Mouse (Mus musculus) T-helper 17 cell (primary cell): ENCODE data around the gene Morn1.

ENCODE experiments used
- in situ Hi-C, 2 experiments: fragments of 300-600 bp; cut with MboI, MseI; formaldehyde crosslinking; loops; 1 replicate in 1 of 2; 2 replicates in 1 of 2; pipeline ENCODE4 v1.15.1; 2025; ENCODE audit warnings: high pct_unique_total_duplicates in 2 of 2

The Morn1 gene

DNA sequence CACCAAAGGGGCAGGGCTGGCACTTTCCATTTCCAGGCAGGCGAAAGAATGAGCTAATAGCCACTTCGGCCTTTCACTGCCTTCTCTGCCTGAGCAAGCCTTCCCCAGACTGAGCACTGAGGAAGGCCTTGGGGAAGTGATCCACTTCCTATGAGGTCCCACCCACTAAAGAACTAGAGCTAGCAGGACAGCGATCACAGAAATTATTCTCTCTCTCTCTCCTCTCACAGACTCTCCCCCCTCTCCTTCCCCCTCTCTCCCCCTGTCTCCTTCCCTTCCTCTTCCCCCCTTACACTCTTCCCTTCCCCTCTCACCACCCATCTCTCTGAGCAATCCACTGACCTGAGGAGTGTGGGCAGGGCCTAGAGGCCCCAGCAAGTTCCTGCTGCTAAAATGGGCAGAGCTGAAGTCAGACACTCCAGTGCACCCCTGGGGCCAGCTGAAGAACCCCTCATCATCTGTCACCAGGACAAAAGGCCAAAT is 100.9 kb downstream of the Morn1 start:
- in situ Hi-C loops = no loop called here

GRCm38 (mm10) chr4:155188341-155188740 is 102.0 kb downstream of the Morn1 start:
- in situ Hi-C loops = no loop called here

GRCm38 (mm10) chr4:155188803-155189202 is 102.4 kb downstream of the Morn1 start:
- in situ Hi-C loops = no loop called here

- in situ Hi-C loops = no loop called here
Measured at GRCm38 (mm10) chr4:155189711-155190139, 103.3 kb downstream of the Morn1 start.

GRCm38 (mm10) chr4:155190275-155190674 is 103.9 kb downstream of the Morn1 start:
- in situ Hi-C loops = no loop called here
